Mouse (Mus musculus): ENCODE data around the gene 1700069L16Rik. TPM values are rescaled to one million over a fixed set of nuclear protein-coding genes. Genes with fewer than 3 reads are reported as not detected.

Gene 1700069L16Rik
- polyA plus RNA-seq, 1 experiment from 2014 or later = not detected

GRCm38 (mm10) chr5:113648647-113649211 is 75.8 kb downstream of the 1700069L16Rik start:
- CTCF ChIA-PET = no interaction called here
- POLR2A ChIA-PET = no interaction called here
- peaks cover 16% of the 10 kb centered on the region for H3K27me3 ChIP-seq
- TF ChIP-seq CTCF (IDR thresholded peaks at IDR 0.05) = no peak
- no peak for DNase-seq (ENCODE audit: low read depth, low spot score)
- in situ Hi-C loops (cut with MboI; ENCODE audit: low pct_unique_long_range_greater_than_20kb) = no loop called here
- no peak for ATAC-seq

DNA sequence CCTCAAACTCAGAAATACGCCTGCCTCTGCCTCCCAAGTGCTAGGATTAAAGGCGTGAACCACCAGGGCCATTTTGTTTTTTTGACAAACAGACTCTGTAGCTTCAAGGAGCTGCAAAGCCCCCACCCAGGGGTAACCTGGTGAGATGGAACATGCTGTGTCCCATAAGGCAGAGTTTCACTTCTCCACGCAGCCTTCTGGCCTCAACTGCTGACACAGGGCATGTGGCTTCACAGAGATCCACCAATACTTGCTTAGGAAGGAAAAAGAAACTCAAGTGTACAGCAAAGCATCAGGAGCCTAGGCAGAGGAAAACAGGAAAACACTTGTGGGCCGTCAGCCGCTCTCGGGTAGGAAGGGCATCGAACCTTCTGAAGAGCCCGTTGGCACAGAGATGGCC is 77.4 kb downstream of the 1700069L16Rik start:
- in situ Hi-C loops (cut with MboI; ENCODE audit: low pct_unique_long_range_greater_than_20kb) = no loop called here
- POLR2A ChIA-PET = no interaction called here
- DNase-seq (ENCODE audit: low read depth, low spot score) (no peak), ATAC-seq (no peak)
- CTCF ChIA-PET = no interaction called here
- no peak for TF ChIP-seq CTCF (IDR thresholded peaks at IDR 0.05)
- peaks cover 16% of the 10 kb centered on the region for H3K27me3 ChIP-seq

GRCm38 (mm10) chr5:113644520-113644919 is 80.1 kb downstream of the 1700069L16Rik start:
- DNase-seq (ENCODE audit: low read depth, low spot score) (no peak), ATAC-seq (no peak)
- peaks cover 2% of the 10 kb centered on the region for H3K27me3 ChIP-seq
- in situ Hi-C loops (cut with MboI; ENCODE audit: low pct_unique_long_range_greater_than_20kb) = no loop called here
- ChIA-PET CTCF (no interaction called here), POLR2A (no interaction called here)
- TF ChIP-seq CTCF (IDR thresholded peaks at IDR 0.05) = no peak

- no peak for TF ChIP-seq CTCF (IDR thresholded peaks at IDR 0.05)
- H3K27me3 ChIP-seq = peaks cover 2% of the 10 kb centered on the region
- POLR2A ChIA-PET = no interaction called here
- DNase-seq (ENCODE audit: low read depth, low spot score) (no peak), ATAC-seq (no peak)
- CTCF ChIA-PET = no interaction called here
- in situ Hi-C loops (cut with MboI; ENCODE audit: low pct_unique_long_range_greater_than_20kb) = no loop called here
Observed at GRCm38 (mm10) chr5:113643107-113643848, 81.3 kb downstream of the 1700069L16Rik start.

Other genes starting within 250 kb of the 1700069L16Rik start
- 0.28 TPM for gene Wscd2, start 234.4 kb downstream of the 1700069L16Rik start, polyA plus RNA-seq (2021)
- not detected for gene Cmklr1, start 74.3 kb downstream of the 1700069L16Rik start, polyA plus RNA-seq (2021)
- gene Ficd, start 11.0 kb upstream of the 1700069L16Rik start, polyA plus RNA-seq (2021) = 8.5 TPM
- 63.4 TPM for gene Sart3, start 47.7 kb upstream of the 1700069L16Rik start, polyA plus RNA-seq (2021)
- 189 TPM for gene Iscu, start 48.0 kb upstream of the 1700069L16Rik start, polyA plus RNA-seq (2021)
- not detected for gene Tmem119, start 75.7 kb upstream of the 1700069L16Rik start, polyA plus RNA-seq (2021)
- gene Selplg, start 107.9 kb upstream of the 1700069L16Rik start, polyA plus RNA-seq (2021) = 0.04 TPM
- 160 TPM for gene Coro1c, start 184.0 kb upstream of the 1700069L16Rik start, polyA plus RNA-seq (2021)

Data from Patski (cell line).